Mouse (Mus musculus) liver, postnatal 0 days (tissue): ENCODE data around the gene 6330409D20Rik. TPM values are rescaled to one million over a fixed set of nuclear protein-coding genes. Genes with fewer than 3 reads are reported as not detected.

Experiments used
- ATAC-seq: fragments of 200-750 bp; cut with Nextera tagmentation; 2 replicates; pipeline ENCODE4 v1.8.0; 2017; ENCODE audit warnings: mild to moderate bottlenecking, moderate library complexity
- DNase-seq: peaks from one replicate; pipeline ENCODE4 v3.0.0-alpha.2; 2016
- H3K27ac ChIP-seq: fragments of 300-500 bp; sonication (generic); 2 replicates; pipeline ENCODE4 v1.5.1; 2014; ENCODE audit warnings: antibody characterized with exemption, moderate library complexity, mild to moderate bottlenecking, low read depth
- H3K27me3 ChIP-seq: fragments of 300-500 bp; sonication (generic); 2 replicates; pipeline ENCODE4 v1.6.1; 2014; ENCODE audit warnings: low read length, control low read depth, mixed read lengths; ENCODE audit not compliant: insufficient read depth
- H3K36me3 ChIP-seq: fragments of 300-500 bp; sonication (generic); replicated peaks from 2 replicates; pipeline ENCODE4 v1.6.1; 2014; ENCODE audit warnings: mild to moderate bottlenecking, control low read depth, low read length, moderate library complexity, mixed read lengths; ENCODE audit not compliant: insufficient read depth
- H3K4me1 ChIP-seq: fragments of 300-500 bp; sonication (generic); 2 replicates; pipeline ENCODE4 v1.6.1; 2014; ENCODE audit warnings: antibody characterized with exemption, mild to moderate bottlenecking, control low read depth; ENCODE audit not compliant: insufficient read depth
- H3K4me2 ChIP-seq: fragments of 300-500 bp; sonication (generic); 2 replicates; pipeline ENCODE4 v1.6.1; 2014; ENCODE audit warnings: low read depth, mild to moderate bottlenecking, low read length, moderate library complexity, mixed read lengths
- H3K4me3 ChIP-seq: fragments of 300-500 bp; sonication (generic); 2 replicates; pipeline ENCODE4 v1.5.1; 2014; ENCODE audit warnings: low read depth, low read length
- H3K9ac ChIP-seq: fragments of 300-500 bp; sonication (generic); replicated peaks from 2 replicates; pipeline ENCODE4 v1.6.1; 2014; ENCODE audit warnings: mild to moderate bottlenecking, moderate library complexity
- H3K9me3 ChIP-seq: fragments of 300-500 bp; sonication (generic); 2 replicates; pipeline ENCODE4 v1.6.1; 2016; ENCODE audit warnings: mild to moderate bottlenecking, control low read depth, low read length, mixed read lengths
- CTCF ChIP-seq: sonication (generic); IDR thresholded peaks from 2 replicates; pipeline ENCODE4 v1.5.1; 2016; ENCODE audit warnings: antibody characterized with exemption, low read depth
- EP300 ChIP-seq: IDR thresholded peaks from 2 replicates; pipeline ENCODE4 v1.6.1; 2016; ENCODE audit warnings: antibody characterized with exemption, low read depth, mild to moderate bottlenecking
- WGBS: fragments of 180-500 bp; shearing (Covaris S2); extraction: QIAGEN DNeasy Blood & Tissue Kit; methylation state at CpG from one replicate; pipeline ENCODE4 v1.1.7; 2014; ENCODE audit not compliant: insufficient replicate concordance; 5-methylcytosine and 5-hydroxymethylcytosine counted together
- polyA plus RNA-seq: library from polyadenylated mRNA; unstranded; fragments of >200 nt; fragmentation: Nextera tagmentation; extraction: Ambion mirVana; gene quantifications from 2 replicates; pipeline ENCODE4 v1.2.1, GENCODE M21; 2015

Gene 6330409D20Rik
- polyA plus RNA-seq: not detected in 2 replicates

GRCm38 (mm10) chr2:32740916-32741272, at the start of gene 6330409D20Rik:
6330409D20Rik (minus strand) TSS chr2:32741016.
- Histone ChIP-seq H3K4me1 (0 out of 2 replicates have a peak, but pooled peaks cover 8% of the 10 kb centered on the region), H3K4me3 (peak within 1 kb of the TSS; percentile 13; the same call in 1 of the 2 replicates), H3K9ac (no peak within 1 kb of the TSS), H3K4me2 (peak within 1 kb of the TSS; percentile 57), H3K36me3 (peaks cover 9% of the 10 kb centered on the region), H3K9me3 (no peaks in the 10 kb centered on the region), H3K27me3 (peaks cover 6% of the 10 kb centered on the region; the same call in 1 of the 2 replicates), H3K27ac (no peak within 1 kb of the TSS)
- DNase-seq: no peak
- TF ChIP-seq EP300 (no peak), CTCF (no peak)
- no peak for ATAC-seq
- WGBS: 45% methylated on average over 11 of the region's 11 CpGs

DNA sequence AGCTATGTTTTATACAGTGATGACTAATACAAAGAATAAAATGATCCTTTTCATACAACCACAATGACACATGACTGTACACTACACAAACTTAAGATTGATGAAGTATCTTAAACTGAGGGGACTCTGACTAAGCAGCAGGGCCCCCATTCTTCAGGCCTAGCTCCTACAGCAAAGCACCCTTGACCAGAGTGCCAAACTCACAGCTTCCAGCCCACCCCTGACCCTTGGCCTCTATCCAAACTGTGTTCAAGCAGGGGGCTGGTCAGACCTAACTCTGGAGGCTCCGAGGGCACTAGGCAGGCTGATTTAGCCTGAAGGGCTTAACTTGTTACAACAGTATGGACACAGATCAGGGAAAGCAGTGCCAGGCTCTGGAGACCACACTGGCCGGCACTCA, 47.8 kb upstream of the 6330409D20Rik start:
- Histone ChIP-seq H3K4me3 (no peak overlapping the region), H3K4me1 (no peaks in the 10 kb centered on the region), H3K9me3 (no peaks in the 10 kb centered on the region), H3K36me3 (no peaks in the 10 kb centered on the region), H3K27ac (no peak overlapping the region), H3K9ac (no peak overlapping the region; the same call in 1 of the 2 replicates), H3K4me2 (no peak overlapping the region), H3K27me3 (no peaks in the 10 kb centered on the region)
- WGBS: 56% methylated on average over 2 of the region's 2 CpGs
- TF ChIP-seq CTCF (no peak), EP300 (no peak)
- DNase-seq: no peak
- ATAC-seq: no peak

- H3K4me1 ChIP-seq: no peaks in the 10 kb centered on the region
- H3K4me3 ChIP-seq: no peak overlapping the region
- WGBS: 50% methylated on average over 6 of the region's 6 CpGs
- TF ChIP-seq EP300 (no peak), CTCF (peak; percentile 66)
- H3K4me2 ChIP-seq: no peak overlapping the region
- H3K27me3 ChIP-seq: no peaks in the 10 kb centered on the region
- H3K27ac ChIP-seq: no peak overlapping the region
- DNase-seq (no peak), ATAC-seq (no peak)
- H3K9ac ChIP-seq: no peak overlapping the region
- H3K9me3 ChIP-seq: no peaks in the 10 kb centered on the region
- H3K36me3 ChIP-seq: no peaks in the 10 kb centered on the region
These were observed 46.4 kb upstream of the 6330409D20Rik start for GRCm38 (mm10) chr2:32787176-32787575.

DNA sequence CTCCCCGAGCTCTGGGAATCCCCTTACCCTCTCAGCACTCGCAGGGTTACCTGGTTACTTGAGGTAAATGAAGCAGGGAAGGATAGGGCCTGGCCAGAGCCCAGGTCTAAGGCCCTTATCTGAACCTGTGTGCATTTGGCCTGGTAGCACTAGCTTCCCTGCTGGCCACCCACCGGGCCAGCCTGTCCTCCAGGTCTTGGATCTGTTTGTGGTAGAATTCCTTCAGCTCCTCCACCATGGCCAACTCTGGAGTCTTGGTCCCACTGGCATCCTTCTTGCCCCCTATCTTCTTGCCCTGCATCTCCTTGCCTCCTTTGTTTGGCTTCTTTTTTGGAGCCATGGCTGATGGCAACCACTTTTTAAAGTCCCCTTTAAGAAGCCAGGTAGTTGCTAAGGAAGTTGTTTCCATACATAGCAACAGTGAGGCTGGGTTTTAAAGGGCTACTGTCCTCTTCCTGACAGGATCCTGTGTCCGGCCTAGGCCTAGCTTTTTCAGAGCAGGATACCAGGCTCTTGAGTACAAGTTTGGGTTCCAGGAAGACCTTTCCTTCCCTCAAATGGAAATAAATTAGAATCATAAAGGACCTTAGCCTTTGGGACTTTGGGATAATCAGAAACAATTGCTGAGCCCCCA, 43.3 kb upstream of the 6330409D20Rik start, which contains the start of gene Cfap157:
TSS of gene Cfap157 (minus strand) at position 381 of the 634 bp plus-strand sequence.
- 56% methylated on average over 4 of the region's 4 CpGs for WGBS
- Histone ChIP-seq H3K4me2 (no peak within 1 kb of the TSS), H3K27ac (no peak within 1 kb of the TSS), H3K4me3 (no peak within 1 kb of the TSS), H3K36me3 (no peaks in the 10 kb centered on the region), H3K9ac (no peak within 1 kb of the TSS), H3K27me3 (no peaks in the 10 kb centered on the region), H3K4me1 (no peaks in the 10 kb centered on the region), H3K9me3 (no peaks in the 10 kb centered on the region)
- TF ChIP-seq CTCF: no peak
- TF ChIP-seq EP300: no peak
- ATAC-seq: 0 out of 2 replicates have a peak, but pooled peaks have one; percentile 33
- no peak for DNase-seq

DNA sequence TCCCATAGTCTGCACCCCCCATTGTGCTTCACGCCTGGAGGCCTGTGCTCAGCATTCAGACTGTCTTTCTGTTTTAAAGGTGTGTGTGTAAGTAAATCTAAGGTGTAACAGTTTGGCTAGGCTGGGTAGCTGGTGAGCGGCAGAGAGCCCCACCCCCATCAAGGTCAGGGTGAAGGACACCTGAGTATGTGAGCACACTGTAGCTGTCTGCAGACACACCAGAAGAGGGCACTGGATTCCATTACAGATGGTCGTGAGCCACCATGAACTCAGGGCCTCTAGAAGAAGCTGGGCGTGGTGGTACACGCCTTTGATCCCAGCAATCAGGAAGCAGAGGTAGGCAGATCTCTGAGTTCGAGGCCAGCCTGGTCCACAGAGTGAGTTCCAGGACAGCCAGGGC, 40.9 kb upstream of the 6330409D20Rik start:
- H3K4me1 ChIP-seq: no peaks in the 10 kb centered on the region
- no peak overlapping the region for H3K4me2 ChIP-seq
- H3K36me3 ChIP-seq: no peaks in the 10 kb centered on the region
- H3K4me3 ChIP-seq: no peak overlapping the region
- H3K27me3 ChIP-seq: no peaks in the 10 kb centered on the region
- no peaks in the 10 kb centered on the region for H3K9me3 ChIP-seq
- no peak for TF ChIP-seq CTCF
- no peak for TF ChIP-seq EP300
- ATAC-seq (no peak), DNase-seq (no peak)
- 66% methylated on average over 6 of the region's 6 CpGs for WGBS
- H3K27ac ChIP-seq: no peak overlapping the region
- H3K9ac ChIP-seq: no peak overlapping the region

GRCm38 (mm10) chr2:32779714-32780113, 38.9 kb upstream of the 6330409D20Rik start:
- WGBS: 81% methylated on average over 6 of the region's 6 CpGs
- Histone ChIP-seq H3K9me3 (no peaks in the 10 kb centered on the region), H3K4me2 (no peak overlapping the region), H3K4me1 (peaks cover 9% of the 10 kb centered on the region), H3K36me3 (no peaks in the 10 kb centered on the region), H3K27me3 (no peaks in the 10 kb centered on the region), H3K27ac (no peak overlapping the region), H3K4me3 (no peak overlapping the region), H3K9ac (no peak overlapping the region)
- ATAC-seq (no peak), DNase-seq (no peak)
- TF ChIP-seq EP300 (no peak), CTCF (no peak)
